In the genomic region with DNA sequence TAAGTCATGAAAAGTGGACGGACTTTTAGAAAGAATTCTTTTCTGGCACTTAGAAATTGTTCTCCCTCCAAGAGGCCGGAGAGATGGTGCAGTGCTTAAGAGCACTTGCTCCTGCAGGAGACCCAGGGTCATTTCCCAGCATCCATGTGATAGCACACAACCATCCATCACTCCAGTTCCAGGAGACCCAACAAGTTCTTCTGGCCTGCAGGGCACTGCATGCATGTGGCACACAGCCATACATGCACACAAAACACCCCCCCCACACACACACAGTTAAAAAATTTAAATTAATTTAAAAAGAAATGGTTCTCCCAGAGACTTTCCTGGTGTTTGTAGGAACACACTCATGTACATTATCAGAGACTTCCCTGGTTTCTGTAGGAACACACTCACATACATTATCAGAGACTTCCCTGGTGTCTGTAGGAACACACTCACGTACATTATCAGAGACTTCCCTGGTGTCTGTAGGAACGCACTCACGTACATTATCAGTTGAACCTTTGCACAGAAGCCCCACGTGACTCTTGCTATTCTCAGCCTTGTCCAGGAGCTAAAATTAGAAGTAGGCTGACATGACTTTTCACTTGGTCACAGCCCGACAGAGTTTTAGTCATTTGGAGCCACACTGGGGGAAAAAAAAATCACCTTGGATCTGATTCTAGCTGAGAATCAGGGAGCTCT, we compare ENCODE assay signal across 11 mouse cellular contexts. TPM values are rescaled to one million over a fixed set of nuclear protein-coding genes. Genes with fewer than 3 reads are reported as not detected.
A peak's percentile ranks its signal among the peaks of the same experiment; 100 is the strongest.
DNase-seq lines count a peak whose midpoint lies in the region; ATAC-seq and TF ChIP-seq lines count a peak whose summit lies in the region.
"Had no signal": no experiment of that assay in that cellular context is flagged by ENCODE, and none has a peak within 500 bp of the region (broad histone marks: within the 10 kb centered on the region; RNA-seq: fewer than 3 reads in every experiment).

Gene Lrrc39 (plus strand): TSS at position 566 of the 687 bp plus-strand sequence.

- intact Hi-C loops in gastrocnemius, adult 2 months (cut with DNase I) = loop anchor here (5.0 to 10.0 kb wide), 2 partner anchors 50 to 228 kb away; partner anchors contain the start of gene Dbt
- intact Hi-C loops in heart, postnatal 25 days (cut with DNase I) = no loop called here

- no peak for TF ChIP-seq CTCF in lung, embryonic 14.5 days (IDR thresholded peaks at IDR 0.05; ENCODE audit: low read depth)
- TF ChIP-seq CTCF in gastrocnemius, adult 2 months (IDR thresholded peaks at IDR 0.05) = no peak

- WGBS in lung, embryonic 14.5 days = 37% methylated on average over 7 of the region's 7 CpGs

- 0 out of 2 replicates have a peak within 1 kb of the TSS, but pooled peaks have one; percentile 4 for H3K9ac ChIP-seq in lung, embryonic 14.5 days
- H3K9ac ChIP-seq: kidney, embryonic 15.5 days had no signal

- H3K27me3 ChIP-seq in lung, embryonic 14.5 days (ENCODE audit: insufficient read depth, low read length) = no peaks in the 10 kb centered on the region
- H3K27me3 ChIP-seq: kidney, embryonic 15.5 days had no signal

- H3K4me3 ChIP-seq in lung, embryonic 14.5 days (ENCODE audit: low read depth, low read length) = peak within 1 kb of the TSS; percentile 2; the same call in 1 of the 2 replicates
- peak within 1 kb of the TSS; percentile 80 for H3K4me3 ChIP-seq in gastrocnemius, adult 2 months
- H3K4me3 ChIP-seq: embryonic facial prominence, embryonic 10.5 days; kidney, embryonic 15.5 days had no signal

- DNase-seq in lung, embryonic 14.5 days = no peak
- DNase-seq in lung, adult 18-20 months = no peak
- peak; percentile 29 for DNase-seq in gastrocnemius, adult 2 months
- no peak for DNase-seq in heart, postnatal 25 days (ENCODE audit: low spot score)
- DNase-seq in skeletal muscle tissue, adult 2 months (ENCODE audit: low read depth, low spot score) = peak; percentile 61
- DNase-seq in T-cell, adult 2 months (ENCODE audit: low spot score) = no peak
- no peak for DNase-seq in right cerebral cortex, postnatal 36 days (ENCODE audit: low spot score in 2 of 2)
- DNase-seq in testis, postnatal 10 days (ENCODE audit: low spot score) = no peak

- no peaks in the 10 kb centered on the region for H3K9me3 ChIP-seq in lung, embryonic 14.5 days (ENCODE audit: low read depth, low read length)
- H3K9me3 ChIP-seq: kidney, embryonic 15.5 days had no signal

- H3K36me3 ChIP-seq in lung, embryonic 14.5 days (ENCODE audit: insufficient read depth) = no peaks in the 10 kb centered on the region
- H3K36me3 ChIP-seq: embryonic facial prominence, embryonic 10.5 days; kidney, embryonic 15.5 days had no signal

- no peaks in the 10 kb centered on the region for H3K4me1 ChIP-seq in lung, embryonic 14.5 days (ENCODE audit: insufficient read depth)
- H3K4me1 ChIP-seq: embryonic facial prominence, embryonic 10.5 days; kidney, embryonic 15.5 days had no signal

- ATAC-seq in lung, embryonic 14.5 days (ENCODE audit: insufficient read depth) = peak; percentile 54

- H3K4me2 ChIP-seq in lung, embryonic 14.5 days = peak within 1 kb of the TSS; percentile 37
- H3K4me2 ChIP-seq: kidney, embryonic 15.5 days had no signal

- H3K27ac ChIP-seq in lung, embryonic 14.5 days (ENCODE audit: low read depth) = peak within 1 kb of the TSS; percentile 42; the same call in 1 of the 2 replicates
- H3K27ac ChIP-seq in gastrocnemius, adult 2 months = peak within 1 kb of the TSS; percentile 97
- H3K27ac ChIP-seq: embryonic facial prominence, embryonic 10.5 days; kidney, embryonic 15.5 days had no signal

RNA-seq across cellular contexts. Expression of gene Lrrc39, which starts in this region (rescaled TPM):
- polyA plus RNA-seq in lung, embryonic 14.5 days (2014; fragmentation: Nextera tagmentation; extraction: Ambion mirVana) = 0.22 and 0.96 TPM in 2 replicates
- 10 to 100 TPM; 50.7 to 64.4 TPM for total RNA-seq in gastrocnemius, adult 2 months (2021)
- total RNA-seq in heart, postnatal 25 days (2021) = 10 to 100 TPM; 69.5 to 70.7 TPM
- polyA plus RNA-seq: testis, adult 2 months had no signal

Comparison
In these comparisons a context has a peak if more than half of its experiments do, and no peak if none do; other contexts are left out.
1. Peak in ATAC-seq, H3K4me3 ChIP-seq, H3K27ac ChIP-seq, H3K9ac ChIP-seq and H3K4me2 ChIP-seq in lung, embryonic 14.5 days; RNA of the gene not detected or under 1 TPM.
2. DNase-seq: peak in gastrocnemius, adult 2 months (single experiment) and skeletal muscle tissue, adult 2 months (single experiment); none in lung, embryonic 14.5 days (single experiment), lung, adult 18-20 months (0 of 2), heart, postnatal 25 days (single experiment), T-cell, adult 2 months (single experiment), right cerebral cortex, postnatal 36 days (0 of 2) and testis, postnatal 10 days (single experiment).